Mouse (Mus musculus) CD4-positive, CD25-positive, alpha-beta regulatory T cell, adult 4 months (primary cell): Measurements from ENCODE around the gene Chmp4b. TPM values are rescaled to one million over a fixed set of nuclear protein-coding genes. Genes with fewer than 3 reads are reported as not detected.

Experiments
- ATAC-seq: one replicate; pipeline ENCODE4 v1.8.0; 2017
- polyA plus RNA-seq, 2 experiments: library from polyadenylated mRNA; unstranded; fragments of 100-300 nt; shearing (Covaris generic); gene quantifications; one replicate each; pipeline ENCODE4 v1.2.1; 2017

The Chmp4b gene
- polyA plus RNA-seq, 2 experiments from 2014 or later, result 2.4 to 6.2 TPM

GRCm38 (mm10) chr2:154642005-154642459 lies 9.5 kb upstream of the Chmp4b start:
- no peak for ATAC-seq

GRCm38 (mm10) chr2:154642712-154643385 lies 8.7 kb upstream of the Chmp4b start:
- no peak for ATAC-seq

GRCm38 (mm10) chr2:154646634-154647033 lies 4.9 kb upstream of the Chmp4b start:
- ATAC-seq, result no peak

- ATAC-seq, result no peak
Observed at GRCm38 (mm10) chr2:154648086-154648485, 3.4 kb upstream of the Chmp4b start.

GRCm38 (mm10) chr2:154650404-154650803 lies 1.1 kb upstream of the Chmp4b start:
- ATAC-seq, result no peak

GRCm38 (mm10) chr2:154654976-154655375 lies 3.5 kb downstream of the Chmp4b start:
- ATAC-seq, result no peak

GRCm38 (mm10) chr2:154655878-154656414 lies 4.4 kb downstream of the Chmp4b start:
- ATAC-seq, result no peak

- ATAC-seq, result peak; percentile 90
Observed at GRCm38 (mm10) chr2:154656710-154657485, 5.4 kb downstream of the Chmp4b start.

- ATAC-seq, result peak; percentile 70
Observed at GRCm38 (mm10) chr2:154657486-154658237, 6.2 kb downstream of the Chmp4b start.

- ATAC-seq, result no peak
Observed at GRCm38 (mm10) chr2:154659070-154659469, 7.6 kb downstream of the Chmp4b start.

- ATAC-seq, result no peak
Observed at GRCm38 (mm10) chr2:154659531-154660074, 8.1 kb downstream of the Chmp4b start.

- ATAC-seq, result no peak
Observed at GRCm38 (mm10) chr2:154668680-154669079, 17.2 kb downstream of the Chmp4b start.

- no peak for ATAC-seq
Observed at GRCm38 (mm10) chr2:154670106-154670505, 18.6 kb downstream of the Chmp4b start.

GRCm38 (mm10) chr2:154670741-154671140 lies 19.2 kb downstream of the Chmp4b start:
- ATAC-seq, result no peak

- ATAC-seq, result no peak
Observed at GRCm38 (mm10) chr2:154674008-154674407, 22.5 kb downstream of the Chmp4b start.

GRCm38 (mm10) chr2:154676653-154677609 lies 25.4 kb downstream of the Chmp4b start:
- no peak for ATAC-seq

- no peak for ATAC-seq
Observed at GRCm38 (mm10) chr2:154677651-154678139, 26.2 kb downstream of the Chmp4b start.

- no peak for ATAC-seq
Observed at GRCm38 (mm10) chr2:154678995-154679394, 27.5 kb downstream of the Chmp4b start.

GRCm38 (mm10) chr2:154680337-154680736 lies 28.8 kb downstream of the Chmp4b start:
- ATAC-seq, result no peak

- no peak for ATAC-seq
Observed at GRCm38 (mm10) chr2:154680941-154681340, 29.4 kb downstream of the Chmp4b start.

GRCm38 (mm10) chr2:154682712-154683111 lies 31.2 kb downstream of the Chmp4b start:
- no peak for ATAC-seq
